Mouse (Mus musculus): ENCODE measurements around the gene Mical3.

DNA sequence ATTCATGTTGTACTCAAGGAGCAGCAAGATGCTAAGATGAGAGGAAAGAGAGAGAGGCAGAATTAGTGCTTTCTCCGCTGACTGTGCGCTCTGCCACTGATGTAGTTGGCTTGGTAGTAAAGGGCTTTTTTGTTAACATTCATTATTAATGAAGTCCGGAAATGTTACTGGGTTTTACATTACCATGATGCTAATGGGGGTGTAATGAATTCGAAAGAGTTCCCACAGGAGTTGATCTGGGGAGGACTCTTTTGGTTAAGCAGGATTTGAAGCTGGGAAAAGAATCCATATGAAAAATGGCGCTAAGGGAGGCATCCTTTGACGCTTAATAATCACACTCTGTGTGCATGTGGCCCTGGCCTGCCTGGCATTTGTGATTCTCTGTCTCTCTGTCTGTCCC is 246.4 kb downstream of the Mical3 start:
- TF ChIP-seq CTCF (IDR thresholded peaks at IDR 0.05; ENCODE audit: extremely low read depth, insufficient read depth, low read length), result no peak
- TF ChIP-seq POLR2A (IDR thresholded peaks at IDR 0.05; ENCODE audit: extremely low read depth, insufficient read depth, low read length), result no peak

All from cortical plate, adult 2 months (tissue).